Mouse (Mus musculus) testis, postnatal 10 days (tissue): ENCODE results near the gene Gyg.
"Not testable (repeated sequence)": the region's sequence is repeated elsewhere in the genome, so short reads cannot be mapped to it uniquely, and the experiment has no call there.

Source experiments
- DNase-seq: peaks from one replicate; pipeline ENCODE4 v3.0.0; 2021; ENCODE audit warnings: low spot score

The Gyg gene

DNA sequence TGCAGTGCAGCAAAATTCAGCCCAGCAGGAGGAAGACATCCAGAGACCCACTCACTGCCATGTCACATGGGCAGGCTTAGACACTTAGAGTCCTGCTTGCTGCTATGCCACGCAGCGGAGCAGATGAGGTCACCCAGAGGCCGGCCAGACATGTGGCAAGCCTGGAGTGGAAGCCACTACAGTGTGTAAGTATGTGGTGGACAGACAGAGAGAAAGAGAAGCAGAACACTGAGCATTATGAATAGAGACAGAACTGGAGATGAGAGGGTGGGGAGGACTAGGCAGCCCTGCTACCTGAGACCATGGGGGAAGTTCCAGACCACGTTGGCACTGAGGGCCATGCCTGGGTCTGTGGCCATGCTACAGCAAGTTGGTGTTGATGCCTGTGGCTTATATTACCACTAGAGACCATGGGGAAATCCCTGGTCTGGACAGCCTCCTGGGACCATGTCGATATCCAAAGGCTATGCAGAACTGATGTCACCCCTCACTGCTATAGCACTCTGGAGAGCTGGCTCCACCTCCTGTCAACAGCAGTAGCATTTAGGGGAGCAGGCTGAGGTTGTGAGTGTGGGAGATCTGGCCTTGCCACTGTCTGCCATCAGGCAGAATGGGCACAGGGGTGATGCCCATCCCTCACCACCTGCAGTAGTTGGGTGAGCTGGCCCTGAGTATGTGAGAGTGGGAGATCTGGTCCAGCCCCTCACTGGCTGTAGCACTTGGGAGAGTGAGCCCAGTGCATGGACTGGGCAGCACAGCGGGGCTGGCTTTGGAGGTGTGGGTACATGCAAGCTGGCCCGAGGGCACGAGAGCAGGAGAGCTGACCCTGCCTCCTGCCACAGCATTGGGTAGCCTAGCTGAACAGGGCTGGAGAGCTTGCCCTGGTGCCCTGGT, 24.4 kb downstream of the Gyg start:
- DNase-seq = no peak

DNA sequence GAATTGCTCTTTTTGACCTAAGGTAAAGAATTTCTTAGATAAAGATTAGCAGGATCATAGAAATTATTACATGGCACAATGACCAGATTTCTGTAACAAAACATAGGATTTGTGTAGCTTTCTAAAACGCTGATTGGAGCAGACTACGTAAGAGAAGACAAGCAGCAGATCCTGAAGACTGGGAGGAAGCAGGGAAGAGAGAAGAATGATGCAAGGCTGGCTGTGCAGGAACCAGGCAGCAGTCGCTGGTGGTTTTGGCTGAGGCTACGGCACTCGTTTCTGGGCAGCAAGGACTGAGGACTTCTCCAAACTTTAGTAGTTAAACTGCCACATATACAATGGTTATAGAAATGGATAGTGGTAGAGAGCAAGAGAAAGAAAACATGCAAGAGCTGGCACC, 25.6 kb downstream of the Gyg start:
- no peak for DNase-seq

DNA sequence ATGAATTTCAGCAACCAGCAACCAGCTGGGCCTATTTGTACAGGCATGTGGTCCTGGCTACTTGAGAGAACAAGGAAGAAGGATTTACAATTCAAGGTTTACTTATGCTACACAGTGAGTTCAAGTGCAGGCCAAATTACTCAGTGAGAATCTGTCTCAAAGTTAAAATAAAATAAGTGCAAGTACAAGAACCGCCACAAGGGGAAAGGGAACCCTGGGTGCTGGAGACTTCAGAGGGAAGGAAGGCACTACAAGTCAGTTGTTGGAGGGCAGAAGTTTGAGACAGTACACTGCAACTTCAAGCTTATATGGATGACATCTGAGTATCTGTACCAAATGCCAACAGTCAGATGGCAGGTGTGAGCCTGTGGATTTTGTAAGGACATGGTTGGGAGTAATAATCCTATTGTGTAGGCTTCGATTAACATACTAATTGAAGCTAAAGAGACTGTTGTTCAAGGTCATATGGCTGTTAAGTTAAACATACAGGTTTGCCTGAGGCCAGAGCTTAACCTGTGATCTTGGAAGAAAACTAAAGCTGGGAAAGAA, 28.0 kb downstream of the Gyg start:
- no peak for DNase-seq

DNA sequence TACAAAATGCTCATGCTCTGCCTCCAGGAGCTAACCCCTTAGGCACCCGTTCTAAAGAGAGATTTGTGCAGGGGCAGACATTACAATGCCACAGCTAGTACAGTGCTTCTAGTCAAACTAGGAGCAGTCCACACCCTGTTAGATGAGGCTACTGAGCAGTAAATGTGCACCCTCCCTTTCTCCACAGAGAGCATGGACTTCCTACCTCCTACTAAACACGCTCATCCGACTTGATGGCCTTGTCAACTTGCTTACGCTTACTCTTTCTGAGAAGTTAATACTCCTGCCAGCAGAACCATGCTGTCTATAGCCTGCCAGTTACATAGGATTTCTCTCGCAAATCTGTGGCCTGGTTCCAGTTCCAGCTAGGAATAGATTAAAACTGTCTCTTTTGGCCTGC, 29.5 kb downstream of the Gyg start:
- no peak for DNase-seq

DNA sequence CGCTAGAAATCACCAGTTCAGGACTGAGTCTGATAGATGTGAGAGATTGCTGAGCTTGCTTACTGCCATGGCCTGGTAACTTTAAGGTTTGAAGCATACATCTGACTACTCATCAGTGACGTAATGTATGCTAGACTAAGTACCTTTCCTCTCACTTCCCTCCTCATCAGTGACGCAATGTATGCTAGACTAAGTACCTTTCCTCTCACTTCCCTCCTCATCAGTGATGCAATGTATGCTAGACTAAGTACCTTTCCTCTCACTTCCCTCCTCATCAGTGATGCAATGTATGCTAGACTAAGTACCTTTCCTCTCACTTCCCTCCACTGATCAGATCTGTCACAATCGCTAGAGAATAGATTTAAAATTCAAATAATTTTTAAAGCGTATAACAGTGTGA, 33.5 kb downstream of the Gyg start:
- not testable (repeated sequence) for DNase-seq

DNA sequence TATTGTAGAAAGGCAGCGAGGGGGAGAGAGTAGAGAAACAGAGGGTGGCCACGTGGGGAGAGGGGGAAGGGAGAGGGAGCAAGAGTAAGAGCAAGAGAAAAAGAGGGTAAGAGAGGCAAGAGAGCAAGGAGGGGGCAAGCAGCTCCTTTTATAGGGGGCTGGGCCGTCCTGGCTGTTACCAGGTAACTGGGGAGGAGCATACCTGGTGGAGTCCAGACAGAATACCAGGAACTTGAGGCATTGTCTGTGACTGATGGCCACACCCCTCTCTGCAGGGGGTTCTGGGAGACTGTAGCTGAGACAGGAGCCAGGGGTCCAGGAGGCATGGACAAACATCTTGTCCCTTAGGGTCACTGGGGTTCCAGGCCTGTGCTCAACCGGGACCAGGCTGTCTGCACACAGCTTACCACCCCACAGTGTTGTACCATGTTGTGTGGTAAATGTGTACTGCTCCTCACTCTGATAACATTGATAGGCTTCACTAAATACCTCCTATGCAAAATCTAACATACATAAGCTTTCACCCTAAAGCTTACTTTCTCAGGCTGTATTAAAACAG, 35.4 kb downstream of the Gyg start:
- DNase-seq = no peak

DNA sequence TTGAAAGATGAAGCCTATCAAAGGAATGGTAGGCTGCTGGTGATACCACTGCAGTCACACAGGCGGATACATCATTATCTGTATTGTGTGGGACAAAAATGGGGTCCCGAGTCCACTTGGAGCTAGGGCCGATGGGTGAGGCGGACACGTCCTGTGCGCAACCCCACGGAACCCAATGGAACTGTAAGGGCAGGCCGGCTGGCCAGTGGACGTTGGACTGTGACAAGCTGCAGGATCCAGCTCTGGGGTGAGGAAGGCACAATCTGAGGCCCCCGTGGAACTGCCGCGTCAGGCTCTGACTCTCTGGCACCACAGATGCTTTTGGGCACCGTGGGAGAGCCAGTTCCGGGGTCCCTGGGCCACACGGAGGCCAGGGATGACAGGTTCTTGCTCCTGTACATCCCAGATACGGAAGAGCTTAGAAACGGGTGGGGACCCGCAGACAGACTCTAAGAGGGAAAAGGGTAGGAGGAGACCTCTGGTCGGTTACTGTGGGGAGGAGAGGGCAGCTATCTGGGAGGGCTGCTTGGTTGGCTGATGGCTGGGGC, 36.0 kb downstream of the Gyg start:
- DNase-seq = no peak

DNA sequence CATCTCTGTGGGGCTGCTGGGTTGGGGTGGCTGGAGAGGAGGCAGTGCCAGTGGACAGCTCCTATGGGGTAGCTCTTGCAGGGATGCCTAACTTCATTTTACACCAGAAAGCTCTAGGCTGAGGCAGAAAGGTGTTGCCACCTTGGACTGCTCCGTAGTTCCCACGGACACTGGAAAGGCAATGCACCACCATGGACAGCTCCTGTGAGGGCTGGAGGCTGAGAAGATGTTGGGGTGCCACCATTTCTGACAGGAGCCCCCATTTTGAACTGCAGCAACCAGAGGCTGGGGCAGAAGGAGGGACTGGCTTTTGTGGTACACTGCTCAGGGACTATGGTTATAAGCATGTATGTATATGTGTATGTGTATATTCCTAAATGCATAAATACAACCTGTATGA, 43.2 kb downstream of the Gyg start:
- no peak for DNase-seq

DNA sequence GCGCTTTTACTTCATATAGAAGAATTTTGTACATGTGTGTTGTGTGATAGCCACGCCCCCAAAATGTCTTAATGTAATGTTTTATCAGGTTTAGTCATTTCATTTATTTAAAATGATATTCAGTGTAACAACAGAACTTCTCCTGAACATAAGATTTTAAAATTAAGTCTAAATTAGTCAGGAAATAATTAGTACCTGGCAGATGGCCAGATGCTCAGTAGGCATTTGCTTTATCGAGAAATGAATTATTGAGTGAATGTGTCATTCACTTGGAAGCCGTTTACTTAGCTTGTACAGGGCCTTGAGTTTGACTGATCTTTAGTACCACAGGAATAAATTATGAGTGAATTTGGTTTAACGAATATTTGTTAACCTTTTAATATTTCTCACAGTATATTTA, 46.2 kb downstream of the Gyg start:
- DNase-seq = no peak

DNA sequence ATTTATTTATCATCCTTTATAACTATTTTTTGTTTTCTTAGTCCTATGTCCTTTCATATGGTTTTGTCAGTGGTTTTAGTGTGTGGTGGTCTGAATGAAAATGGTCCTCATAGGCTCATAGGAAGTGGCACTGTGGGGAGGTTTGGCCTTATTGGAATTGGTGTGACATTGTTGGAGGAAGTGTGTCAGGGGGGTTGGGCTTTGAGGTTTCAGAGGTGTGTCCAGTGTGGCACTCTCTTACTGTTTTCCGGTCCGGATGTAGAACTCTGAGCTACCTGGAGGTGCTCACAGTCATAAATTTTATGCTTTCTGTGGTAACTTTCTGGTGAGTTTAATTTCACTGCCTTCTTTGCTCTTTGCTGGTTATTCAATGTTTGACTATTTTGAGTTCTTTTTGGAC, 50.3 kb downstream of the Gyg start:
- DNase-seq = no peak

DNA sequence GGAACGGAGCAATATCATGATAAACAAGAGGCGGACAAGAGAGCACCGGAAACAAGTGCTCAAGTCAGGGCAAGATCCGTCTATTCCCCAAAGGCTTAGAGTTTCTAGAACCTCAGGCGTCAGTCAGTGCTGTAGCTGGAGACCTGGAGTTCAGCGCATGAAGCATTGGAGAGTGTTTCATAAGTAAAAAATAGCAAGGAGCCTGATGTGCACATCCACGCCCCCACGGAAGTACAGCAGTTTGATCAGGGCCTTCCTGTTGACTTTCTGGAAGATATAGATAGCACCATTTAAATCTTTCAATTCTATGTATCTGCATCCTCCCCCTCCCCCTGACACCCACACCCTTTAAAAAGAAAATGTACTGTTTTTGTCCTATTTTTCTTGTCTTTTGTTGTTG, 50.8 kb downstream of the Gyg start:
- DNase-seq = no peak

DNA sequence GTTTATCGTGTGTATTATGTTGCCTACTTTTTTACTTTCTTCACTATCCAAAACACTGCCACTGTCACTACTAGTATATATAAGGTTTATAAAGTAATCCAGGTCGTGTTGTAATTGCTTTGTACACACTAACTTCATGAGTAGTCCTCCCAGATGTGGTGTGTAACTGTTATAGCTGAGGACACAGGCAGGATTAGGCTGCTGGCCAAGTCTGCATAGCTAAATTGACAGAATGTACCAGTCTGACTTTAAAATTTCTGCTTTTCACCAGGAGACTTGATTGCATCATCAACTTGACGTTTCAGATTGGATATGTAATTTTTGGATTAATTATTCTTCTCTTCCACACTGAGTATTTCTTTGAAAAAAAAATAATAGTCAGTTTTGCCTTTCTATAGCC, 51.3 kb downstream of the Gyg start:
- DNase-seq = no peak

DNA sequence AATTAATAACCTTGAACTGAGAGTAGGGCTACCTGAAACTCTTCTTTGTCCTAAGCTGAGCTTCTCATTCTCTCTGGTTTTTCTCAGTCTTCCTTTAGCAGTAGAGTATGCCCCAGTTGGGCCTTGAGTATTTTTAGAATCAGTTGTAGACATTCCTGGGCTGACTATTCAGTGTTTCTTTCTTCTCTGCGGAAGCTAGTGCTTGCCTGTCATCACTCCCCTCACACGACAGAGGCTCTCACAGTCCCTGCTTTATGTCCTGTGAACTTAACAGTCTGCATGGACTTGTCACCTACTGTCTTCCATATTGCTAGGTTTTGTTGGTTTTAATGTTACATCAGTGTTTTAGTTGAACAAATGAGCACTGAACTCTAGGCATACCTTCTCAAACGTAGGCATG, 73.0 kb downstream of the Gyg start:
- no peak for DNase-seq

DNA sequence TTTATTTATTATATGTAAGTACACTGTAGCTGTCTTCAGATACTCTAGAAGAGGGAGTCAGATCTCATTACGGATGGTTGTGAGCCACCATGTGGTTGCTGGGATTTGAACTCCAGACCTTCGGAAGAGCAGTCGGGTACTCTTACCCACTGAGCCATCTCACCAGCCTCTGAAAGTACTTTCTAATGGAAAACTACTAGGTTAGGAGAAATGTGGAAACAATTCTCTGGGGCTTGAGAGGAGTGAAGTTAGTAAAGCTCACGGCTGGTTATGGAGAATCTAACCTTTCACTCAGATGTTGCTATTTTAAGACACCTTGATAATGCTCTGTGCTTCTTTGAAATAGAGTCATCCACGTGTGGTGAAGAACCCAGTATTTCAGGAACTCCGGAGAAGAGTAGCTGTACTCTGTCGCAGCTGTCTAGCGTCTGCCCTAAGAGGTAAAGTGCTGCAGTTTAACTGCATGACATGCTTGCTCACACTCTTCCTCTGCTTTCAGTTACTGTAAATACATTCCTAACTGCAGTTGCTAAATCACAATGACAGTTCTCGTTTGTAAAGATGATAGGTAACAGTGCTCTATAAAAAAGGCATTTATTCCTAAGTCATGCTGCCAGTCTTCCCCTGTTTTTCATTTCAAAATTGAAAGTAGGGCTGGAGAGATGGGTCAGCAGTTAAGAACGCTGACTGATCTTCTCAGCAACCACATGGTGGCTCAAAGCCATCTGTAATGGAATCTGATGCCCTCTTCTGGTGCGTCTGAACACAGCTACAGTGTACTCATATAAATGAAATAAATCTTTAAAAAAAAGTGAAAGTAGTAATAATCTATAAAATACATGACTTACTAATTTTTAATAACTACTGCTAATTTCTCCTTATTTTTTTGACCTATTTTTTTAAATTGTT, 78.7 kb downstream of the Gyg start:
- no peak for DNase-seq
